Mouse (Mus musculus): ENCODE data around the gene Sh3pxd2a.

GRCm38 (mm10) chr19:47458504-47459161 is 5.6 kb downstream of the Sh3pxd2a start:
- TF ChIP-seq CTCF (IDR thresholded peaks at IDR 0.05; ENCODE audit: low read depth) (no peak), EP300 (IDR thresholded peaks at IDR 0.05; ENCODE audit: low read depth) (0 out of 2 replicates have a peak, but pooled peaks have one; percentile 41)

All from liver, postnatal 0 days (tissue).